Mouse (Mus musculus) liver, adult (tissue): Measurements from ENCODE around the gene Endov.

Experiments used
- GATA4 ChIP-seq: IDR thresholded peaks from 2 replicates; pipeline ENCODE4 v1.6.1; 2014; ENCODE audit warnings: mild to moderate bottlenecking, low read length; ENCODE audit not compliant: insufficient replicate concordance

Gene Endov

DNA sequence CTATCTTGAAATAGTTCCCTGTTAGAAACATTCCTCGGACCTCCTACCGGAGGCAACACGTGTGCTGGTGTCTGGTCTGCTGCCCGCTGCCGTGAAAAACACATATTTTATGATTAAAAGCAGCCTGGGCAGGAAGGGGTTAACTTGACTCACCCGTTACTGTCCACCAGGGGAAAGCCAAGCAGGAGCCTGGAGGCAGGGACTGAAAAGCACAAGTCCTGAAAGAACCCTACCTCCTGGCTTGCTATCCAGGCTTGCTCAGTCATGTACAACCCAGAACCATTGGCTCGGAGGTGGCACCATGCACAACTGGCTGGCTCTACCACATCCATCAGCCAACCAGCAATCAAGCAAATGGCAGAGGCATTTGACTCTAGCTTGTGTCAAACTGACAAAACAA, 42.6 kb downstream of the Endov start:
- no peak for TF ChIP-seq GATA4

DNA sequence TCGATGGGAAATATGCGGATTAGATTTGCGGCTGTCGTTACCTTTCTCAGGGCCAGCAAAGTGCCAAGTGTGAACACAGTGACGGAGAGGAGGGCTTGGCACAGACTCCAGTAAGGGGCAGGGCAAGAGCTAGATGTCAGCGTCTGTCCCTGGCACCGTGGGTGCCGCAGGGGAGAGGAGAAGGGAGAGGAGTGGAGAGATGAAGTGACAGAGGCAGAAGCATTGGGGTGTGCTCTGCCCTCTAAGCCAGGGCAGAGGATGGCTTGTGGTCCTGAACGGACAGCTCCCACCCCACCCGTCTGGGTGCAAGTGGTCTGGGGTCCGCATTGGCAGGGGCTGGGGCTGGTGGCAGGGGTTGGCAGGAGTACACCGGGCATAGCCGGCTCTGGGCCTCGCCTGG, 48.8 kb downstream of the Endov start:
- TF ChIP-seq GATA4 = no peak

DNA sequence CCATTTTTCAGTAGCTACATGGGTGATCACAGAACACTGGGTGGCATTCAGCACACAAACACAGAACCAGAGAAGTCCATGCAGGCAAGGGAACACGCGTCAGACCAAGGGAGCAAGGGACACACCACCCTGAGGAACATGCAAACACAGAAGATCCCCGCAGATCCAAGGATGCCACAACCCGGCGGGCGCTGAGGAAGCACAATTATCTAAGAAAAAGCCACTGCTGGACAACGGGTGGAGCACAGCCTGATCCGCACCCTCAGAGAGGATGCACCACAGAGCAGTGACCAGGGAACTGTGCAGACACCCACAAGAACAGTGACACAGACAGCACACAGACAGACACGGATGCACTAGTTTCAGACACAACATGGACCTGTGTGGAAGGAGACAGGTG, 49.4 kb downstream of the Endov start:
- no peak for TF ChIP-seq GATA4

DNA sequence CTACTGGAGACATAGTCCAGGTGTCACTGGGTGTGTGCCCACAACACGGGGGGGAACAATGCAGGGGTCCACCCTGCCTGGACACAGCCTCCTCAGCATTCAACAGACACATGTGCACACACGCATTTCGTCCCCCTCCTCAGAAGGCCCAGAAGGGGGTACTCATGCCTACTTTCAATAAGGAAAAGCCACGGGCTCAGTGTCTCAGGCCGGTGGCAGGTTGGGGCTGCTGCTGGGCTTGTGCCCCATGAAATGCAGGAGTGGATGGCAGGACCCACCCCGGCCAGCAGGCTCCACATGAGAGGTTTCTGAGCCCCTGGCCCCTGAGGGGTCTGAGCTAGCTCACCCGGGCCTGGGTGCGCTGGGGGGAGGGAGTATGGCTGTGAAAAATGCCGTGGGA, 49.9 kb downstream of the Endov start:
- TF ChIP-seq GATA4 = no peak

DNA sequence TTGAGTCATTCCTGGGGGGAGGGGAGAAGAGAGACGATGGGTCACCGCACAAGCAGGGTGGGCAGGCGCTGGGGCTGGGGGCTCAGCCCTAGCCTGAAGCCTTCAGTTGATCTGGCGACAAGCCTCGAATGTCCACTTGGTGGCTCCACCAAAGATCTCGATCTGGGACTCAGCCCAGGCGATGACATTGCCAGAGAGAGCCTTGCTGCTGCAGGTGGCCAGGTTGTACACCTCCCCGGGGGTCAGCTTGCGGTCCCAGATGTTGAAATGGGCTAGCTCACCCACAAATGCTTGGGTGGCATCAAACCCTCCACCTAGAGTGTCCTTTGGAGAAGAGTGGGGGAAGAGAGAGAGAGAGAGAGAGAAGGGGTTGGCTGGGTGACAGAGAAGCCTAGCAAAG, 51.2 kb downstream of the Endov start:
- TF ChIP-seq GATA4 = no peak

DNA sequence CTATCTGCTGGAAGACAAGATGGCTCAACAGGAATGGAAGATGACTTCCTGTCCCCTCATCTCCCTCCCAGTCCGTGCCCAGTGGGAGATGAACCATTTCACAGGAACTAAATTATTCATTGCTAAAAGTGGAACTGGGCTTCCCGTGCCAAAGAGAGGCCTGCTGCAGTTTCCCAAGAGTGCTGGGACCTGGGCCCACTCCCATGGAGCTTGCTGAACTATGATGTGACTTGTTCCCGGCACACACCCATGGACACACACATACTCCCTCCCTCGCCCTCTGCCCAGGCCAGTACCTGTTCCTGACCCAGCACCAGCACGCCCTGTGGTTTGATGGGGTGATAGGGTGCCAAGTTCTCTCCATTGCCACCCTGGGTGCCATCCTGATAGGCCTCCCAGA, 51.7 kb downstream of the Endov start:
- TF ChIP-seq GATA4 = no peak

DNA sequence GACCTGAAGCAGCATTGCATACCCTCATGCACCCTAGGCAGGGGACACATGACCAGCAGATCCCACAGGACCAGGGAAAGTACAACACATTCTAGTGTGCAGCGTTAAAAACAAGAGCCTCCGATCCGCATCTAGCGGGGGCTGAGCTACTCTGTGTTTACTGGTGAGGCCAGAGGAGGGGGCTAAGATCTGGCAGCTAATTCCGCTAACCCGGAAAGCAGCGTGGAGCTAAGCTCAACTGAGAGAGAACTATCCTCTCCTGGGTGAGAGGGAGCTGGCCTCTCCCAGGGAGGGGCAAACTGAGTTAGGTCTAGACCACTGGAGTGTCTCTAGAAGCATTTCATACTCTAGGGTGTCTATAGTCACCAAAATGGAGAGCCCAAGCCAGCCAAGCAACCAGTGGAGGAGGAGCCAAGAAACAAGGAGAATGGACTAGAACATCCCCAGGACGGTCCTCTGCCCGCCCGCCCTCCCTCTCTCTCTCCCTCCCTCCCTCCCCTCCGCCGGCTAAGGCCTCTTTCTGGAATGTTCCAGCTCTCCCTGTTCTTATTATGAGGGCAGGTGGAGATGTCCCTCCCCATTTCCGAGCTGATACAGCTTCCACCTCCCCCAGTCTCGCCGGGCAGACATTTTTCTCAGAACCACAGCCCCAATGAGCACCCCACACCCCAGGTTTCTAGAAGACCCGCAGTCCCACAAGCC, 52.8 kb downstream of the Endov start:
- no peak for TF ChIP-seq GATA4

DNA sequence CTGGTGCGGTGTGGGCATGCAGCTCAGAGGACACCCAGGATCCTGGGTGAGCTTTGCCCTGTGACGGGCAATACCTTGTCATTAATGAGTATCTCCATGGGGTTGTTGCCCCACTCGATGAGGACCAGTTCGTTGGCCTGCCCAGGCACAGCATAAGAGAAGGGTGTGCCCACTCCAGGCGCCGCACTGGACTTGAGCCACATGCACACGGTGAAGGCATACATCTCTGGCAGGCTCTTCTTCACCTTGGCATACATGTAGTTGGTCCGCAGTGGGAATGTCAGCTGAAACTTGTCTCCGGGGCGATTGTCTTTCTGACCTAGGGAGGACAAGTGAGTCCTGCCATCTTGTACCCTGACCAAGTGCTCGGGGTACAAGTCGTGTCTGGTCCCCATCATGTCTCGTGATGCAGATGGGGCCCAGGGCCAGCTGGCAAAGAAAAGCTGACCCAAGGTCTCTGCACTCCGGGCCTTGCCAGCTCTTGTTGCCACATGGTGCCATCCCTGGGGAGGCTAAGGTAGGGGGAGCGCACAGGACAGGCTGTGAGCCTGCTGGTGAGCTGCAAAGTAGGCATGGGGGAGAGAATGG, 53.5 kb downstream of the Endov start:
- no peak for TF ChIP-seq GATA4

DNA sequence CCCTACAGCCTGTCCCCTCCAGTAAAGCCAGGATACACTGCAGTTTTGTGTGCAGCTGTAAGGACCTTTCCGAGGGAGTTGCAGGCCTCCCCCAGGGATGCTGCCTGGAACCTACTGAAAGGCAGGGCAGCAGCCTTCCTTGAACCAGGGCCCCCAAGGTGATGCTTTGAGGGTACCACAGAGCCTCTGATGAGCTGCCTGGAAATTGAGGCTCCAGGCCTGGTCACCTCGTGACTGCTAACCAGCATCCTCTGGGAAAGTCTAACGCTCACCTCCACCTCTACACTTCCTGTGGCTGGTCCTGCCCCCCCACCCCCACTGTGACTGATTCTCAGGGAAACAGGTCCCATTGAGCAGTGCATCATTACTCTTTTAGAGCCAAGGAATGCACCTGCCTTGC, 54.1 kb downstream of the Endov start:
- TF ChIP-seq GATA4 = no peak

DNA sequence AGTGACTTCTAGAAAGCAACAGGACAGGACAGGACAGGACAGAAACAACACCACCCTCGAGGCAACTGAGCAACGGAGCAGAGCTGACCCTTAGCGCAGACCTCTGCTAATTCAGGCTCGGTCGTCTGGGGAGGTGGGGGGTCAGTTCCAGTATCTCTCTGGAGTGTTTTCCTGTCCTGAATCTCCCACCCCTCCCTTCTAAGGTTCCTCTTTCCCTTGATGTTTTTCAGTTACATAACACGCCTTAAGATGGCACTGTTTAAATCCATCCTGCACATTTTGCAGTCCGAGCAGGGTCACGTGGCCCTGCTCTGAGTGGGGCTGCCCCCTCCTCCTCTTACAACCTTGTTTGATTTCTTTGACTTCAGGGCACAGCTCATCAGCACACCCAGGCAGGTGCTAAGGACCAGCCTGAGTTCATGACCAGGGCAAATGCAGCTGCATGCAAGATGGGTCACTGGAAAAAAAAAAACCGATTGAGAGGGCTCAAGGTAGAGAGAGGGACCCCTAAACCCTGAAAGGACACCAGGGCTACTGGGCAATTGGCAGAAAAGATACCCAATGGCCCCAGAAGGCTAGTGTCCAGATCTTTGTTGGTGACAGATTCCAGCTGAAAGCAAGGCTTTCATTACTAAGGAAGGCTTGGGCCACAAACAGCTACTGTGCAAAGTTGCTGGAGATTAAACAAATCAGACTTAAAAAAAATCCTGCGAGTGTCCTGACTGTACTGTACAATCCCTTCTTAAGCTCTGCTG, 54.8 kb downstream of the Endov start:
- TF ChIP-seq GATA4 = no peak

DNA sequence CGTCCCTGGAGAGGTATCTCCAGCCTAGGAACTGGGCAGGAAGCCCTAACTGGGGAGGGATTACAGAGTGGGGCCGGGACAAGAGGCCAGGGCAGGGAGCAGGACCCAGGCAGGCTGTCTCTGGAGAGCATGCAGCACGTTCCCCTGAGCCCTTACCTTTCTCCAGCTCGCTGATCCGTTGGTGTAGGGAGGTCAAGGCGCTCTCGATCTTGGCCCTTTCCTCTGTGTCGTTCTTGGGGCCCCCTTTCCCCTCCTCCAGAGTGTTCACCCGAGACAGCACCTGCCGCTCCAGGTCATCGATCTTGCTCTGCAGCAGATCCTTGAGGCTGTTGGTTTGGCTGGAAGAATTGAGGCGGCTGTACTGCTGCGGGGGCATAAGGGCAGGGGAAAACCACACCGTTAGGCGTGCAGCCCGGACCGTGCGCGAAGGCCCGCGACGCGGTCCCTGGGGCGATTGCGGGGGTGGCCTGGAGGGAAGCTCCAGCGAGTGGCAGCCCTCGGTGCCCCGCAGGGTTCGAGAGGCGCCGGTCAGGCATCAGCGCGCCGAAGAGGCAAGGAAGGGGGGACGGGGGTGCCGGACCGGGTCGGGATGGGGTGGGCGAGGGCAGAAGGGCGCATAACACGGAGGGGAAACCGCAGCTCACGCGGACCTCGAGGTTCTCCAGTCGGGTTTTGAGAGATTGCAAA, 55.5 kb downstream of the Endov start:
- TF ChIP-seq GATA4 = no peak

DNA sequence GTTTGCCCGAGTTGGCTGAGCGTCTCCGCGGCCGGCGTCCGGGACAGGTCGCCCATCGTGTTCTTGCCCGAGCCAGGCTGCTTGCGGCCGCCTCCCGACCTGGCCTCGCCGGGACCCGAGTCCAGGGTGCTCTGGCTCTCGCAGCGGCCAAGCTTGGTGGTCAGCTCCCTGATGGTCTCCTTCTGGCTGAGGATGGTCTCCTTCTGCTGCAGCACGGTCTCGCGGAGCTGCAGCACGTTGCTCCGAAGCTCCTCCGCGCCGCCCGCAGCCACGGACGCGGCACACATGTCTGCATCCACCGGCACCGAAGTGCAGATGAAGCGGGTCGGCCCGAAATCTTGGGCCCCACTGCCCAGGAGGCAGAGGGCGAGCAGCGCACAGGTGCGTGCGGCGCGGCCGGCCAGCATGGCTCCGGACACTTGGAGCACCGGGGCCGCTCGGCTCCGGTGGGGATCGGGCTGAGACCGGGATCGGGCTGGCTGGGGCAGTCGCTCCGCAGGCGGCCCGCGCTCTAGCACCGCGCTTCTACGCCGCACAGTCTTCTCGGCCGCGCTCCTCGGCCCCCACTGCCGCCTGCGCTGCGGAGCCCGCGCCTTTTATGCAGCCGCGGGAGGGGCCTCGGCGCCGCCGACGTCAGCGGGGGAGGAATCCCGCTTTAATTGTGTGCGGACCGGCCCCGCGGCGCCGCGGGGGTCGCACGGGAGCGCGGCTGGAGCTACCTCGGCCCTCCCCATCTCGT, 56.2 kb downstream of the Endov start, which contains the start of gene Nptx1:
Gene Nptx1, minus strand, starts transcription at position 571 of the 739 bp plus-strand sequence.
- no peak for TF ChIP-seq GATA4

DNA sequence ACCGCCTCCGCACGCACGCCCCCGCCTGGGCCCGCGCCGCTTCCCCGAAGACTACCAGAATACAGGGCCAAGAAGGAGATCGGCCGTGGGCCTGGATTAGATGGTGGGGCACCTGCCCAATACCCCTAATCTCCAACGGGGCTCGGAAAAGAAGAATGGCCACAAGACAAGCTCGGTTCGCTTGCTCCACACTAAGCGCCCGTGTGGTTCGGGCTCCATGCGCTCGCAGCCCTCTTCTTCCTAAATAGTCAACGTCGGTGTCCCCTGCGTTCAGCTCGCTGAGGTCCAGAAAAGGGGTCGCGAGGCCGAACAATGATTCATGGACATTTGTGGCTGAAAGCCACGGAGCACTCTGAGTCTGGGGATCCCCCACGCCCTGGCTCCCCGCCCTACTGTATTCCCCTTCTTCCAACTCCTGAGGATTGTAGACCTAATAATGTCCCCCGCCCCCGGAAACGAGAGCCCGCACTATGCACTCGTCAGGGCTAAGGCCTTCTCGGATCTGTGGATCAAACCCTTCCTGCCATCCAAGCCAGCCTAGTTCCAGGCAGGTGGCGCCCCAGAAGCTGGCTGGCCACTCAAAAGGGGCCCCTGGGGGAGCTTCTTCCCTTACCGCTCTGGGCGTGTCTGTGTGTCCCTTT, 56.9 kb downstream of the Endov start:
- TF ChIP-seq GATA4 = no peak

DNA sequence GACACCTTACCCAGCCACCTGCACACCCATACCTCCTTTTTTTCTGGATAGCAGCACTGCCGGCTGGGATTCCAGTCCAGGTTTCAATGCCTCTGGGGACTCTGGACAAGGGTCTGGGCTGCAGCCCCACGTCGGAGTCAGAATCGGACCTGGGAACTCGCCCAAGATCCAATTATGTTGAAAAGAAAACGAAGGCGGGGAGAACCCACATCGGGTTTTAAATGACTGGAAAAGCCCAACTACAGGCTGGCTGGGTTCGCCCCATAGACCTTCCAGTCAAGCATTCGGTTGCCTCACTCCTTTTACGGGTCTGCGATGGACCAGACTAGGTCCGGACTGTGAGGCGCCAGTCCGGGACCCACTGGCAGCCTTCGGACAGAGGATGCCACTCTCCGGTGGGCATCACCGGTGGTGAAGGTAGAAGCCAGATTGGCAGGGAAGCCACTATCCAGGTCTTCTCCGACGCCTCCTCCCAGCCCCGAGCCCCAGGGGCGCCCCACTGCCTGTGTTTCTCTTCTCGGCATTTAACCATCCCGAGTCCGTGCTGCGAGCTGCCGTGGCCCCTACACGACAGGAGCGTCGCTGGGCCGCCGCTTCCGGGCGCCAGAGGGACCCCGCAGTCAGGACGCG, 57.7 kb downstream of the Endov start:
- TF ChIP-seq GATA4 = no peak

DNA sequence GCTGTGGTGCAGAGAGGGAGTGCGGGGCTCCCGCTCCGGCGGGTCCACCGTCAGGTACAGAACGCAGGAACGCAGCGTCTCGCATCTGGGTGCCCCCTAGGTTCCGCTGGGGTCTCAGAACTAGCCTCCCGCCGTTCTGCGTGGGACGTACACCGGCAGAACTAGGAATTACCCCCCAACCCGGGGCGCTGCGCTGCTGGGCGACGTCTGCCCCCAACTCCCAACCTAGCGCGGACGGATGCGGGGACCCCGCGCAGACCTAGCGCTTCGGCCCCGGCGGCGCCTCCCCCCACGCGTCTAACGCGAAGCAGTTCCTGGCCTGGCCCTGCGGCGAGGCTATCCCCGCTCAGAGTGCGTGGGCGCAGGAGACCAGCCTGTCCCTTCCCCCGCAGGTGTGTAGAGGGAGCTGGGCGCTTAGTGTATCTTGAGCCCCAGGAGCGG, 58.2 kb downstream of the Endov start:
- no peak for TF ChIP-seq GATA4
